Mouse (Mus musculus): ENCODE measurements at regions not wholly inside any gene's neighbourhood (a gene's known extent, or its start where the extent isn't known, plus 50 kb on each side); places are given as distances from the start of the nearest gene placed in this dataset.

DNA sequence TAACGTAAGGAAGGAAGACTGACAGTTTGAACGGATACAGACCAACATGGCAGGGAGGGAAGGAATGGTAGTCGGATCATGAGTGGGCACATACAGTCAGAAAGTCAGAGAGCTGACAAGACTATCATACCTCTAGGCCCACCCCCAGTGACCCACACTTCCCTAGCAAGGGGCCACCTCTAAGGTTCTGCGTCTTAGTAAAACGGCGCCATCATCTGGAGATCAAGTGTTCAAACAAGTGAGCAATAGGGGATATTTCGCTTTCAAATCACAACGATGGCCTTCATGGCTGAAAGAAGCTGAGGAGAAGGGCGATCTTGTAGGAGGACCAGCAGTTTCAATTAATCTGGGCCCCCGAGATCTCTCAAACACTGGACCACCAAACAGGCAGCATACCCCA, 196.1 kb downstream of the 4933412E24Rik start:
- Histone ChIP-seq H3K9me3 (replicated peaks; ENCODE audit: insufficient read depth, low read length) (no peaks in the 10 kb centered on the region), H3K27ac (ENCODE audit: control insufficient read depth, low read depth, low read length) (no peak overlapping the region), H3K27me3 (ENCODE audit: control insufficient read depth in 1 of 2, insufficient read depth in 2 of 2, low read length in 2 of 2) (no peaks in the 10 kb centered on the region), H3K79me2 (ENCODE audit: control insufficient read depth, insufficient read depth, low read length, poor library complexity) (no peaks in the 10 kb centered on the region), H3K36me3 (ENCODE audit: control insufficient read depth in 1 of 2, insufficient read depth in 2 of 2, low read length in 2 of 2) (no peaks in the 10 kb centered on the region), H3K9ac (ENCODE audit: control insufficient read depth, low read depth, low read length, poor library complexity, severe bottlenecking) (no peak overlapping the region), H3K4me1 (ENCODE audit: control insufficient read depth in 1 of 2, insufficient read depth in 2 of 2, low read length in 2 of 2) (no peaks in the 10 kb centered on the region), H3K4me3 (ENCODE audit: control insufficient read depth in 1 of 2, insufficient read depth in 1 of 2, low read depth in 2 of 2, low read length in 2 of 2) (no peak overlapping the region)
- DNase-seq (ENCODE audit: low read depth, low spot score): no peak
- TF ChIP-seq TBP (IDR thresholded peaks at IDR 0.05; ENCODE audit: low read depth, low read length) (no peak), TCF12 (IDR thresholded peaks at IDR 0.05; ENCODE audit: low read depth, low read length) (no peak), BHLHE40 (IDR thresholded peaks at IDR 0.05; ENCODE audit: borderline replicate concordance, low read depth, low read length) (no peak), MAFK (IDR thresholded peaks at IDR 0.05; ENCODE audit: borderline replicate concordance, low read depth, low read length) (no peak), POLR2AphosphoS5 (IDR thresholded peaks at IDR 0.05; ENCODE audit: borderline replicate concordance, low read depth, low read length) (no peak), GABPA (IDR thresholded peaks at IDR 0.05; ENCODE audit: low read depth, low read length) (no peak), CHD2 (IDR thresholded peaks at IDR 0.05; ENCODE audit: low read length) (no peak), USF2 (IDR thresholded peaks at IDR 0.05; ENCODE audit: borderline replicate concordance in 1 of 2, insufficient read depth in 1 of 2, low read depth in 1 of 2, low read length in 2 of 2) (no peak), NRF1 (IDR thresholded peaks at IDR 0.05; ENCODE audit: insufficient read depth, low read depth, low read length, poor library complexity, severe bottlenecking) (no peak)

GRCm38 (mm10) chr15:59816031-59816430, 200.4 kb downstream of the 4933412E24Rik start:
- no peaks in the 10 kb centered on the region for H3K4me1 ChIP-seq (ENCODE audit: control insufficient read depth in 1 of 2, insufficient read depth in 2 of 2, low read length in 2 of 2)
- H3K36me3 ChIP-seq (ENCODE audit: control insufficient read depth in 1 of 2, insufficient read depth in 2 of 2, low read length in 2 of 2): no peaks in the 10 kb centered on the region
- no peak for TF ChIP-seq E2F4 (IDR thresholded peaks at IDR 0.05; ENCODE audit: borderline replicate concordance, low read depth, low read length)
- no peak for TF ChIP-seq HCFC1 (IDR thresholded peaks at IDR 0.05; ENCODE audit: low read depth, low read length)
- no peak for TF ChIP-seq ZC3H11A (IDR thresholded peaks at IDR 0.05; ENCODE audit: low read depth, low read length)
- TF ChIP-seq UBTF (IDR thresholded peaks at IDR 0.05; ENCODE audit: borderline replicate concordance, insufficient read depth, low read depth, low read length): no peak
- no peak for TF ChIP-seq POLR2A (IDR thresholded peaks at IDR 0.05; ENCODE audit: control insufficient read depth in 1 of 2, insufficient read depth in 1 of 2, low read depth in 1 of 2, low read length in 2 of 2, poor library complexity in 1 of 2)
- no peak for TF ChIP-seq RAD21 (IDR thresholded peaks at IDR 0.05; ENCODE audit: low read depth, low read length)
- TF ChIP-seq CTCF (IDR thresholded peaks at IDR 0.05 in 2 of 3, conservative IDR thresholded peaks at IDR 0.05 in 1 of 3; ENCODE audit: control insufficient read depth in 1 of 3, insufficient read depth in 1 of 3, low read depth in 2 of 3, low read length in 3 of 3, poor library complexity in 1 of 3, severe bottlenecking in 1 of 3): no peak
- no peak for TF ChIP-seq NELFE (IDR thresholded peaks at IDR 0.05; ENCODE audit: low read depth, low read length)
- no peak for TF ChIP-seq USF1 (IDR thresholded peaks at IDR 0.05; ENCODE audit: low read depth, low read length)
- no peak for TF ChIP-seq MAX (IDR thresholded peaks at IDR 0.05; ENCODE audit: low read length)
- TF ChIP-seq CHD1 (IDR thresholded peaks at IDR 0.05; ENCODE audit: low read depth, low read length): no peak
- TF ChIP-seq POLR2AphosphoS5 (IDR thresholded peaks at IDR 0.05; ENCODE audit: borderline replicate concordance, low read depth, low read length): no peak
- no peak for TF ChIP-seq SIN3A (IDR thresholded peaks at IDR 0.05; ENCODE audit: low read length)
- TF ChIP-seq MYB (IDR thresholded peaks at IDR 0.05; ENCODE audit: low read depth, low read length): no peak
- no peak for TF ChIP-seq JUND (IDR thresholded peaks at IDR 0.05; ENCODE audit: low read depth, low read length)

More at GRCm38 (mm10) chr15:59816031-59816430, 200.4 kb downstream of the 4933412E24Rik start:
- Histone ChIP-seq H3K9ac (ENCODE audit: control insufficient read depth, low read depth, low read length, poor library complexity, severe bottlenecking) (no peak overlapping the region), H3K27me3 (ENCODE audit: control insufficient read depth in 1 of 2, insufficient read depth in 2 of 2, low read length in 2 of 2) (no peaks in the 10 kb centered on the region), H3K9me3 (replicated peaks; ENCODE audit: insufficient read depth, low read length) (no peaks in the 10 kb centered on the region), H3K27ac (ENCODE audit: control insufficient read depth, low read depth, low read length) (no peak overlapping the region), H3K79me2 (ENCODE audit: control insufficient read depth, insufficient read depth, low read length, poor library complexity) (no peaks in the 10 kb centered on the region), H3K4me3 (ENCODE audit: control insufficient read depth in 1 of 2, insufficient read depth in 1 of 2, low read depth in 2 of 2, low read length in 2 of 2) (no peak overlapping the region)
- no peak for DNase-seq (ENCODE audit: low read depth, low spot score)

Data from MEL (cell line).